Mouse (Mus musculus): Measurements from ENCODE around the gene Ercc4. TPM values are rescaled to one million over a fixed set of nuclear protein-coding genes. Genes with fewer than 3 reads are reported as not detected.
A peak's percentile ranks its signal among the peaks of the same experiment; 100 is the strongest.

The Ercc4 gene
- polyA plus RNA-seq, 3 experiments from 2014 or later, result 16.2 to 20.3 (median 16.3) TPM

GRCm38 (mm10) chr16:13149950-13150349 is 40.5 kb downstream of the Ercc4 start:
- no peak for ATAC-seq

DNA sequence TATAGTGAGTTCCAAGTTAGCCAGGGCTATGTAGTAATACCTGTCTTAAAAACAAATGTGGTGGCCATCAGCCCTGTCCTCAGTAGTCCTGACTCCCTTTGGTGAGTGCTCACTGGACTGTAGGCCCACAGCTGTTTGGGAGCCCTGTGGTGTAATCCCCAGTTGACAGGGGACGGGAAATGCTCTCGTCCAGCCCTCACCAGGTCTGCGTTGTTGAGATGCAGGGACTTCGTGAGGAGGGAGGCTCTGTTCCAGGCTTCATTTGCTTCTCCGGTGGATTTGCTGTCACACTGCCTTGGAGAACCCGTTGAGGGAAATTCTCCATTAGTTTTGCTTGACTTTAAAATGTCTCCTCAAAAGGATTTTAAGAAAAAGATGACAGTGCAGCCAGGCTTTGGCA is 41.3 kb downstream of the Ercc4 start:
- no peak for ATAC-seq

GRCm38 (mm10) chr16:13152475-13152874 is 43.0 kb downstream of the Ercc4 start:
- ATAC-seq, result no peak

- no peak for ATAC-seq
These were observed 43.7 kb downstream of the Ercc4 start for GRCm38 (mm10) chr16:13153215-13153614.

DNA sequence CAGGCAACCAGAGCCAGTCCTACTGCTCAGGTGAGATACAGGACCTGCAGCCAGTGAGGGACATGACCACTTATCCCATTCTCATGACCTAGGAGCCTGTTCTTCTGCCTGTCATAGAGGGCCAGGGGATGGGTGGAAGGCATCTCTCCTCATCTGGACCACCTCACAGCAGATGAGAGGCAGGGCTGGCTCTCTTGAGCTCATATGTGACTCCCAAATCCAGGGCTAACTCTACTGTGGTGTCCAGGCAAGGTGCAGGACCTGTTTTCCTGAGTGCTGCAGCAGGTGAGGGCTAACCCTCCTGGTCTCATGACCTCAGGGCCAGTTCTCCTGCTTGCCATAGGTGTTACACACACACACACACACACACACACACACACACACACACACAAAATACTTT is 44.9 kb downstream of the Ercc4 start:
- ATAC-seq, result no peak

GRCm38 (mm10) chr16:13157314-13157713 is 47.8 kb downstream of the Ercc4 start:
- ATAC-seq, result no peak

GRCm38 (mm10) chr16:13158153-13158670 is 48.7 kb downstream of the Ercc4 start:
- no peak for ATAC-seq

GRCm38 (mm10) chr16:13158906-13159889 is 49.7 kb downstream of the Ercc4 start:
- peak; percentile 64 for ATAC-seq

DNA sequence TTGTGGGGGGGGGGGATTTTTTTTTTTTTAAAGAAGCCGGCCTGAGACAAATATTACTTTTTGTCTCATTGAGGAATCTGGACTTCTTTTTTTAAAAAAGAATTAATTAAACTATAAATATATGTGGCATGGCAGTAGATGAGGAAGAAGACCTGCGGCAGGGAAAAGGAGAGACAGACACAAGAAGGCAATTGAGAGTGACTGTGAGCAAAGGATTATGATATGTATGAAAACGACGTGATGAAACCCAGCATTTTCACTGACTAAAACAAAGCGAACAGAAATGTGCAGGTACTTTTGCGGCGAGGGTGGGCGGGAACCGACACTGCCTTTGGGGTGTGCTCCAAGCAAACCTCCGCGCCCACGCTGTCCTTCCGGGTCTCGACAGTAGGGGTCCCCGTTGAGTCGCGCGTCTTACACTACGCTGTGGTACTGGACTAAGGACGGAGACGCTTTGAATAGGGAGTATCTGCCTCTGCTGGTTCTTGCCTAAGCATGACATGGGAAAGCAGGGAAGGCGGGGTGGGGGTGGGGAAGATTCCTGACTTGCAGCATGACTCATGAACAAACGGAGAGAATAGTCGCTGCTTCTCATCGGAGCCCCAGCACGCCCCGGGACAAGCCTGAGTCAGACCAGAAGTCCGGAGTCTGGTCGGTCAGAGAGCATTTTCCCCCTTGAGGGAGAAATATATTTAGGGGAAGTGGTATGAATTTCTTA is 50.6 kb downstream of the Ercc4 start:
- ATAC-seq, result peak; percentile 75

GRCm38 (mm10) chr16:13161516-13161915 is 52.0 kb downstream of the Ercc4 start:
- ATAC-seq, result no peak

DNA sequence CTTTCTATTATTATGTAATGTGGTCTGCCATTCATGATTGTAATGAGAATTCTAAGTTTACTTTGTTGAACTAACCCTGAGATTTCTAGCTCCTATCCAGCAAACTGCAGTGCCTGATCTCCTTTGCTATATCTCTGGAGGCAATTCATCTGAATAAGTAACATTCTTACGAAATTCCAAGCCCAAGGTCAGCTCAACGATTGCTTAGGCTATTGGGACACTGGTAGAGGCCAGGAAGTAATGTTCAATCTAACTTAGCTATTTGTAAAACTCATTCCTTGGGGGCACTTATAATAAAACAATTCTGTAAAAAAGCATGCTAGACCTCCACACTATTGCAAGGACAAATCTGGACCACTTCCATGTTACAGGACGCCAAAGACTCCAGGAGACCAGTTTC is 58.2 kb downstream of the Ercc4 start:
- no peak for ATAC-seq

DNA sequence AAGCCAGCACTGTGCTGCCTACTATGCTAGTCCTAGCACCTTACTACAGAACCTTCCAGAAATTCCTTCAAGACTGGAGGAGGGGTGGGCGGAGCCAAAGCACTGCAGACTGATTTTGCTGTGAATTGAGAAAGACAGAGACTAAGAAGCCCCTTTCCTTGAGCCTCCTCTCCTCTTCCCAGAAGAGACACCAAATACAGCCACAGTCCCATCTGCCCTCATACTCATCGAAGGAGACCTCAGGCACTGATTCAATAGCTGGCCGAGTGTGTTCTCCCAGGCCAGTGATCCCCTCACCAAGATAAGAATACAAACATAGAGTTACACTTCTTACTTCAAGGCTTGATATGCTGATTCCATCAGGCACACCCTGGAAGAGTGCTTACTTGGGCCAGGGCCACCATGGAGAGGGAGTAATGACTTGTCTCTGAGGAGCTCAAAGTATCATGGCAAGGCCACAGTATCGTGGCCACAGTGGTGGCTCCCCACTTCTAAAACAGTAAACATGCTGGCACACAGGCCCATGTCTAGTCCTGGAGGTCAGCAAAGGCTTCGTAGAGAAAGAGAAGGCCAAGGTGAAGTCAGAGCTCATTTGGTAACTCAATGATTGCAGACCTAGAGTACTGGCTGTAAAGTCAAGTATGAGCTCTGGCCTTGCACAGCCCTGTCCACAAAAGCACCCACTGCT is 63.7 kb downstream of the Ercc4 start:
- ATAC-seq, result no peak

DNA sequence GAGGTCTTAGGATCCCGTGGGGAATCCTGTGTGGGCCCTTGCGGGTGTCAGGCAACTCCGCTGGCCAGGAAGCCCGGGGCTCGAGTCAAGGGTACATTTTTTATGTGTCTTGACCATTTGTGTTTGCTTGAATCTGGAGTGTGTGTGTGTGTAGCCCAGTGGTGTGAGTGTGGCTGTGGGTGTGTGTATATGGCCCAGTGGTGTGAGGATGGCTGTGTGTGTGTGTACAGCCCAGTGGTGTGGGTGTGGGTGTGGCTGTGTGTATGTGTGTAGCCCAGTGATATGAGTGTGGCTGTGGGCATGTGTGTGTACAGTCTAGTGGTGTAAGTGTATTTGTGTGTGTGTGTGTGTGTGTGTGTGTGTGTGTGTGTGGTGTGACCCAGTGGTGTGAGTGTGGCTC is 73.0 kb downstream of the Ercc4 start:
- no peak for ATAC-seq

DNA sequence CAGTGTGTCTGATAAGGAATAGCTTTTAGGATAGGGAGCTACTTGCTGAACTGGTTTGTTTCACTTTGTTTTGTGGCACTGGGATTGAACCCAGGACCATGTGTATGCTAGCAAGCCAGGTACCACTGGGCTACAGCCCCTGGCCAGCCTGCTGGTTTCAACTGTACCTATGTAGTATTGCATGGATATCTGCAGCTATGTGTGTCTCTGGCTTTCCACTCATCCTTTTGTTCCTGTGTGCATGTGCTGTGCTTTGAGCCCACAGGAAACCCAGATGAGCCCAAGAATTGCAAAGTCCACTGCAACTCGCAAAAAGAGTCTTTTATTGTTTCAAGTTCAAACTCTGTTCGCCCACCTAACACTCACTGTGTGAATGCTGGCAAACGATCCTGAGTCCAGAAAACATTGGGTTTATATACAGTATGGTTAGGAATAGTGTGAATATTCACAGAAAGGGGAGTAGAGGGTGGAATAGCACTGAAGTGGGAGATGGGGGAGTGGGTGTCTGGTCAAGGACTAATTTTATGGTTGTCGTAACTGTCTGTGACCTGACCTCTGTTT is 73.8 kb downstream of the Ercc4 start:
- no peak for ATAC-seq

DNA sequence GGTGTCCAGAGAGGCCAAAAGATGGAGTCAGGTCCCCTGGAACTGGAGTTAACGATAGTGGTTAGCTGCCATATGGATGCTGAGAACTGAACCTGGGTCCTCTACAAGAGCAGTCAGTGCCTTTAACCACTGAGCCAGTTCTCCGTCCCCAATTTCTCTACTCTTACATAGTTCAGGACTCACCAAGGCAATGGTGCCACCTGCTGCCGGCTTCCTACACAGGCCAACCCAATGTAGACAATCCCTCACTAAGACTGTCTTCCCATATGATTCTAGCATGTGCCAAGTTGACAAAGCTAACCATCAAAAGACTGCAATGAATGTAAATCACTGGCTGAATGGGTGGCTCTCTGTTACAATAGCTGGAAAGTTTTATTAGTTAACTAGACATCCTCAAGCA is 74.9 kb downstream of the Ercc4 start:
- ATAC-seq, result no peak

- ATAC-seq, result no peak
These were observed 80.1 kb downstream of the Ercc4 start for GRCm38 (mm10) chr16:13189430-13190107.

- ATAC-seq, result no peak
These were observed 81.0 kb downstream of the Ercc4 start for GRCm38 (mm10) chr16:13190471-13190870.

GRCm38 (mm10) chr16:13191166-13191565 is 81.7 kb downstream of the Ercc4 start:
- ATAC-seq, result no peak

DNA sequence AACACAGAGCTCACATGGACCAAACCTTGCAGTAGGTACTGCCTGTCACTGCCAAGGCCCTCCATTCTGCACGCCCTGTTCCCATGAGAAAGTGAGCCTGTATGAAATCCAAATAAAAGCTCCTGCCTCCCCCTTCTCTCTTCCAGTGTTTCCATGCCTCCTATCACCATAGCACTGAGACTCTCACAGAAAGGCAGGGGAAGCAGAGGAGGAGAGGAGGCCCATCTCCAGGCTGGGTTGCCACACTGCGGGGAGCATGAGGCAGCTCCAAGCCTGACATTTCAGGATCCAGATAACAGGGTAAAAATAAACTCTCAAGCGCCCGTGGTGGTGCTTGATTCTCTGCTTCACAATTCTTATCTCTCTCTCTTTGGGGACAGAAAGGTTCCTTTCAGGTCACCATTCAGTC is 84.2 kb downstream of the Ercc4 start:
- no peak for ATAC-seq

GRCm38 (mm10) chr16:13194882-13195281 is 85.4 kb downstream of the Ercc4 start:
- no peak for ATAC-seq

- no peak for ATAC-seq
These were observed 87.1 kb downstream of the Ercc4 start for GRCm38 (mm10) chr16:13196626-13197025.

- ATAC-seq, result no peak
These were observed 87.8 kb downstream of the Ercc4 start for GRCm38 (mm10) chr16:13197293-13197692.

Data from inflammation-experienced regulatory T-cells, adult 6 months (primary cell).